Mouse (Mus musculus) brain, embryonic 14.5 days (tissue): ENCODE results near the gene Synrg.

Experiments
- CTCF ChIP-seq: fragments of 200-500 bp; IDR thresholded peaks from 2 replicates; pipeline ENCODE4 v1.5.1; 2012; ENCODE audit warnings: inconsistent platforms, mild to moderate bottlenecking, moderate library complexity, borderline replicate concordance; ENCODE audit not compliant: insufficient read depth, insufficient read length; ENCODE audit errors: extremely low read depth
- POLR2A ChIP-seq: fragments of 200-500 bp; IDR thresholded peaks from 2 replicates; pipeline ENCODE4 v1.6.1; 2012; ENCODE audit warnings: mild to moderate bottlenecking, inconsistent platforms, borderline replicate concordance; ENCODE audit not compliant: poor library complexity, insufficient read depth, insufficient read length, severe bottlenecking; ENCODE audit errors: extremely low read depth

GRCm38 (mm10) chr11:84069034-84069370 is 104.8 kb downstream of the Synrg start, which contains the start of gene Dusp14:
- TF ChIP-seq CTCF (no peak), POLR2A (no peak)
